Mouse (Mus musculus): ENCODE measurements around the gene Dhx29.

DNA sequence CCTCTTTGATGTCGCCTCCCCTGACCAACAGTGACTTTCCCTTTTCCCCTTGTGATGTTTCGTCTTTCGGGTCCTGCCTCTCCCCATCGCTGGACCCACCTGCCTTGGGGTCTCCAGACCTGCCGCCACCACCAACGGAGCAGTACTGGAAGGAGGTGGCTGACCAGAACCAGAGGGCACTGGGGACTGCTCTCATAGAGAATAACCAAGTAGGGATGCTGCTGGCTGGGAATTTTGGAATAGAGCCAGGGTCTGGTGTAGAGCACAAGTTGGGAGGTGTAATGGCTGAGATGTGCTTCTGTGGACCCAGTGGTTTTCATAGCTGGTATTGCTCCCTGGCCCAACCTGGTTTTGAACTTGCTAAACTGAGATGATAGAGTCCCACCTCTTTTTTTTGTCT, 70.1 kb downstream of the Dhx29 start:
- TF ChIP-seq POLR2A (IDR thresholded peaks at IDR 0.05; ENCODE audit: low read depth, low read length) (no peak), CTCF (IDR thresholded peaks at IDR 0.05; ENCODE audit: extremely low read depth, insufficient read depth, insufficient read length, insufficient replicate concordance) (no peak)

Measured in spleen, adult 2 months (tissue).